Mouse (Mus musculus) forebrain, embryonic 12.5 days (tissue): Measurements from ENCODE around the gene Meis1. TPM values are rescaled to one million over a fixed set of nuclear protein-coding genes. Genes with fewer than 3 reads are reported as not detected.

Experiments
- ATAC-seq: fragments of 200-750 bp; cut with Nextera tagmentation; 2 replicates; pipeline ENCODE4 v1.8.0; 2017; ENCODE audit warnings: moderate TSS enrichment; ENCODE audit not compliant: low FRiP score
- H3K27ac ChIP-seq: fragments of 300-500 bp; sonication (generic); 2 replicates; pipeline ENCODE4 v1.5.1; 2016; ENCODE audit warnings: mild to moderate bottlenecking
- H3K27me3 ChIP-seq: fragments of 300-500 bp; sonication (generic); 2 replicates; pipeline ENCODE4 v1.6.1; 2016; ENCODE audit warnings: mild to moderate bottlenecking
- H3K36me3 ChIP-seq: fragments of 300-500 bp; sonication (generic); replicated peaks from 2 replicates; pipeline ENCODE4 v1.6.1; 2016; ENCODE audit warnings: mild to moderate bottlenecking
- H3K4me1 ChIP-seq: fragments of 300-500 bp; sonication (generic); 2 replicates; pipeline ENCODE4 v1.6.1; 2016
- H3K4me2 ChIP-seq: fragments of 300-500 bp; sonication (generic); 2 replicates; pipeline ENCODE4 v1.6.1; 2016; ENCODE audit warnings: mild to moderate bottlenecking, moderate library complexity
- H3K4me3 ChIP-seq: fragments of 300-500 bp; sonication (generic); replicated peaks from 2 replicates; pipeline ENCODE4 v1.5.1; 2016; ENCODE audit warnings: mild to moderate bottlenecking
- H3K9ac ChIP-seq: fragments of 300-500 bp; sonication (generic); 2 replicates; pipeline ENCODE4 v1.6.1; 2016; ENCODE audit warnings: mild to moderate bottlenecking
- H3K9me3 ChIP-seq: fragments of 300-500 bp; sonication (generic); 2 replicates; pipeline ENCODE4 v1.6.1; 2016
- WGBS: fragments of 180-500 bp; shearing (Covaris S2); methylation state at CpG from one replicate; pipeline ENCODE4 v1.1.7; 2016; 5-methylcytosine and 5-hydroxymethylcytosine counted together
- polyA plus RNA-seq: library from polyadenylated mRNA; unstranded; fragments of >200 nt; fragmentation: Nextera tagmentation; extraction: Ambion mirVana; gene quantifications from 2 replicates; pipeline ENCODE4 v1.2.1, GENCODE M21; 2016

The Meis1 gene
- polyA plus RNA-seq = 40.4 and 44.8 TPM in 2 replicates

GRCm38 (mm10) chr11:19018489-19019203, at the start of gene Meis1:
TSS of gene Meis1 (minus strand) at chr11:19018985.
- Histone ChIP-seq H3K36me3 (no peaks in the 10 kb centered on the region), H3K4me1 (peaks cover 42% of the 10 kb centered on the region), H3K4me3 (peak within 1 kb of the TSS; percentile 58), H3K4me2 (peak within 1 kb of the TSS; percentile 86), H3K9me3 (no peaks in the 10 kb centered on the region), H3K27ac (peak within 1 kb of the TSS; percentile 97), H3K9ac (peak within 1 kb of the TSS; percentile 90), H3K27me3 (peaks cover 34% of the 10 kb centered on the region)
- WGBS = under 1% methylated on average over 29 of the region's 29 CpGs
- ATAC-seq = peak; percentile 88

GRCm38 (mm10) chr11:19067334-19067733, 48.5 kb upstream of the Meis1 start:
- WGBS = 93% methylated on average over 5 of the region's 5 CpGs
- Histone ChIP-seq H3K36me3 (no peaks in the 10 kb centered on the region), H3K4me3 (no peak overlapping the region), H3K27ac (no peak overlapping the region), H3K9me3 (no peaks in the 10 kb centered on the region; the same call in 1 of the 2 replicates), H3K27me3 (peaks cover 4% of the 10 kb centered on the region; the same call in 1 of the 2 replicates), H3K4me1 (no peaks in the 10 kb centered on the region), H3K9ac (no peak overlapping the region), H3K4me2 (no peak overlapping the region)
- ATAC-seq = no peak

- Histone ChIP-seq H3K27me3 (no peaks in the 10 kb centered on the region; the same call in 1 of the 2 replicates), H3K4me2 (no peak overlapping the region), H3K4me3 (no peak overlapping the region), H3K9me3 (no peaks in the 10 kb centered on the region), H3K27ac (no peak overlapping the region), H3K4me1 (peaks cover 4% of the 10 kb centered on the region), H3K36me3 (no peaks in the 10 kb centered on the region), H3K9ac (no peak overlapping the region)
- no peak for ATAC-seq
- 74% methylated on average over 7 of the region's 7 CpGs for WGBS
Observed at GRCm38 (mm10) chr11:19049276-19049675, 30.5 kb upstream of the Meis1 start.

- Histone ChIP-seq H3K9me3 (no peaks in the 10 kb centered on the region), H3K27me3 (no peaks in the 10 kb centered on the region), H3K4me2 (no peak overlapping the region), H3K36me3 (no peaks in the 10 kb centered on the region), H3K4me3 (no peak overlapping the region), H3K9ac (no peak overlapping the region), H3K27ac (no peak overlapping the region), H3K4me1 (no peaks in the 10 kb centered on the region)
- 94% methylated on average over 10 of the region's 10 CpGs for WGBS
- ATAC-seq = no peak
Observed at GRCm38 (mm10) chr11:19036595-19037166, 17.9 kb upstream of the Meis1 start.

GRCm38 (mm10) chr11:19026581-19027561, 8.1 kb upstream of the Meis1 start:
- Histone ChIP-seq H3K27ac (no peak overlapping the region), H3K27me3 (peaks cover 44% of the 10 kb centered on the region), H3K4me3 (peak overlapping the region; percentile 45), H3K9ac (peak overlapping the region; percentile 61), H3K4me2 (peak overlapping the region; percentile 95), H3K4me1 (peaks cover 19% of the 10 kb centered on the region), H3K36me3 (no peaks in the 10 kb centered on the region), H3K9me3 (no peaks in the 10 kb centered on the region)
- peak; percentile 87 for ATAC-seq
- under 1% methylated on average over 58 of the region's 58 CpGs for WGBS

- peak overlapping the region; percentile 45 for H3K4me3 ChIP-seq
- H3K9ac ChIP-seq = peak overlapping the region; percentile 61
- H3K9me3 ChIP-seq = no peaks in the 10 kb centered on the region
- H3K4me1 ChIP-seq = peaks cover 25% of the 10 kb centered on the region
- H3K27ac ChIP-seq = no peak overlapping the region
- H3K27me3 ChIP-seq = peaks cover 52% of the 10 kb centered on the region
- 3% methylated on average over 11 of the region's 11 CpGs for WGBS
- no peak for ATAC-seq
- peak overlapping the region; percentile 95 for H3K4me2 ChIP-seq
- H3K36me3 ChIP-seq = no peaks in the 10 kb centered on the region
Observed at GRCm38 (mm10) chr11:19025976-19026520, 7.3 kb upstream of the Meis1 start.

- no peak overlapping the region for H3K27ac ChIP-seq
- 31% methylated on average over 8 of the region's 8 CpGs for WGBS
- no peak for ATAC-seq
- H3K27me3 ChIP-seq = peaks cover 55% of the 10 kb centered on the region
- H3K9ac ChIP-seq = no peak overlapping the region
- no peak overlapping the region for H3K4me3 ChIP-seq
- no peak overlapping the region for H3K4me2 ChIP-seq
- H3K36me3 ChIP-seq = no peaks in the 10 kb centered on the region
- H3K9me3 ChIP-seq = no peaks in the 10 kb centered on the region
- peaks cover 29% of the 10 kb centered on the region for H3K4me1 ChIP-seq
Observed at GRCm38 (mm10) chr11:19024496-19025265, 5.9 kb upstream of the Meis1 start.

- no peak overlapping the region for H3K9ac ChIP-seq
- peaks cover 29% of the 10 kb centered on the region for H3K4me1 ChIP-seq
- peaks cover 48% of the 10 kb centered on the region for H3K27me3 ChIP-seq
- H3K9me3 ChIP-seq = no peaks in the 10 kb centered on the region
- no peak for ATAC-seq
- H3K4me2 ChIP-seq = no peak overlapping the region
- no peak overlapping the region for H3K27ac ChIP-seq
- WGBS = 13% methylated on average over 5 of the region's 5 CpGs
- H3K4me3 ChIP-seq = no peak overlapping the region
- no peaks in the 10 kb centered on the region for H3K36me3 ChIP-seq
Observed at GRCm38 (mm10) chr11:19023356-19023755, 4.6 kb upstream of the Meis1 start.

GRCm38 (mm10) chr11:19022576-19022975, 3.8 kb upstream of the Meis1 start:
- Histone ChIP-seq H3K36me3 (no peaks in the 10 kb centered on the region), H3K9me3 (no peaks in the 10 kb centered on the region), H3K4me2 (no peak overlapping the region), H3K4me1 (peaks cover 28% of the 10 kb centered on the region), H3K4me3 (no peak overlapping the region), H3K9ac (no peak overlapping the region), H3K27me3 (peaks cover 40% of the 10 kb centered on the region), H3K27ac (no peak overlapping the region)
- WGBS = 25% methylated on average over 2 of the region's 2 CpGs
- ATAC-seq = no peak

GRCm38 (mm10) chr11:19020951-19021710, 2.3 kb upstream of the Meis1 start:
- Histone ChIP-seq H3K4me3 (peak overlapping the region; percentile 58), H3K4me1 (peaks cover 21% of the 10 kb centered on the region), H3K27ac (peak overlapping the region; percentile 97; the same call in 1 of the 2 replicates), H3K27me3 (peaks cover 34% of the 10 kb centered on the region), H3K36me3 (no peaks in the 10 kb centered on the region), H3K4me2 (peak overlapping the region; percentile 86), H3K9me3 (no peaks in the 10 kb centered on the region), H3K9ac (peak overlapping the region; percentile 90; the same call in 1 of the 2 replicates)
- 2% methylated on average over 28 of the region's 28 CpGs for WGBS
- ATAC-seq = peak; percentile 18; the same call in 1 of the 2 replicates
